Mouse (Mus musculus): ENCODE measurements around the gene Rpa1.

DNA sequence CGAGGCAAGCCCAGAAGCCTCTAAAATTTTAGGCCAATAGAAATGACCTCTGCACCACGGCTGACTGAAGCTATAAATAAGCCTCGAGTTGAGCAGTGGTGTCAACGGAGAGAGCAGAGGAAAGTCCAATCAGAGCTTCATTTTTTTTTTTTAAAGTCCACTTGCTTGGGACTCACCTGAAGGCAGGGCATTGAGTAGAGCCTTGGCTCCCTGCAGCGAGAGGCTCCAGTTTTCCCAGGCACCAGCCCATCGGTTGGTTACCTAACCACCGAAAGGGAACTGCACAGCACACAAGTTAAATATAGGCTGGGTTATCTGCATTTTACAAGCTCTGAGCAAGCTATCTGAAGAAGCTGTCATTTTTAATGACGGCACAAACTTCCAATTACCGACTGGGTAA is 53.3 kb downstream of the Rpa1 start:
- TF ChIP-seq CTCF (conservative IDR thresholded peaks at IDR 0.05; ENCODE audit: insufficient read depth, insufficient read length, low read depth, low read length) (no peak), POLR2A (IDR thresholded peaks at IDR 0.05; ENCODE audit: low read depth, low read length) (no peak)

All from kidney, adult 2 months (tissue).